Mouse (Mus musculus): ENCODE results near the gene Nes.

Nes gene

DNA sequence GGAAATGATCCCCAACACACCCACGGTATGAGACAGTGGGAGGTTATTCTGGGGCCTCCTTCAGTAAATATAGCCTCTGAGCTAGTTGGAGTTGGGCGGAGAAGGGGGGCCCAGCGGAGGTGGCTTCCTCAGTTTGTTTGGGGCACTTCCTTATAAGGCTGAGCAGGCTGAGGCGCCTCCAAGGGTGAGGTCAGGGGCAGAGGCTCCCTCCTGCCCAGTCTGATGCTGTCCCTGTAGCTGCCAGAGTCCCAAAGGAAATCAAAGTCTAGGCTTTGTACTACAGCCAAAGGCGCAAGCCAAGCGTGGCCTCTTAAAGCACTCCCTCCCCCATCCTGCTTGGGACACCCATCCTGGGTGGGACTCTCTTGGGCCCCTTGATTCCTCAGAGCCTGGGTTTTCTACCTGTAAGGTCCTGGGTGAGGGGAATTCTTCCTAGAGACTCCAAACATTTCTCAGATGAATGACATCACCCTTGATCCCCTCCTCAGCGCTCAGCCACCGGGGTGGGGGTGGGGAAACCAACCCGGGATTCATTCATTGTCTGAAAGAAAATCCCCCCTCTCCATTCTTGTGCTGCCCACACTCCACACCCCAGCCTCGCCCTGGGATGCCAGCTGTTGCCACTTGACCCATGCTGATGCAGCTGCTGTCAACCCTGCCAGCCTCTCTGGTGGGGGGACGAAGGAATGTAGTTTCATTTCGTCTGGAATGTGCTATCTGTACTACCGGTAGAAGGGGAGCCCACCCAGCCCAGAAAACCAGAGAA, 12.1 kb downstream of the Nes start:
- 38% methylated on average over 13 of the region's 13 CpGs for WGBS

DNA sequence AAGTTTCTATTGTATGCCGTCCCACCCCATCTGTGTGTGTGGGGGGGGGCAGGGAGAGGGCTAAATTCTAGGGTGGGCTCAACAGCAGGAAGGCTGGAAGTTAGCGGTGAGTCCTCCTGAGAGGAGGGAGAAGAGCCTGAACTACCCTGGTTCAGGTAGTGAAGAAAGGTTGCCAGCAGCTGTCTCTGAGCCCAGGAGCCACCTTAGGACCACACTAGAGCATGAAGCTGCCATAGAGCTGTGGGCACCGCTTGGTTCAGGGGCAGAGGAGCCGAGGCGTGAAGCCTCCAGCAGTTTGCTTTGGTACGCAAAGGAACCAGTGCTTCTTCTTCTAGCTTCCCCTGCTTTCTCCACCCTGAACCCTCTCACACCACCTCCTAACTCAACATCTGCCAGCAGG, 12.7 kb downstream of the Nes start:
- 75% methylated on average over 6 of the region's 6 CpGs for WGBS

DNA sequence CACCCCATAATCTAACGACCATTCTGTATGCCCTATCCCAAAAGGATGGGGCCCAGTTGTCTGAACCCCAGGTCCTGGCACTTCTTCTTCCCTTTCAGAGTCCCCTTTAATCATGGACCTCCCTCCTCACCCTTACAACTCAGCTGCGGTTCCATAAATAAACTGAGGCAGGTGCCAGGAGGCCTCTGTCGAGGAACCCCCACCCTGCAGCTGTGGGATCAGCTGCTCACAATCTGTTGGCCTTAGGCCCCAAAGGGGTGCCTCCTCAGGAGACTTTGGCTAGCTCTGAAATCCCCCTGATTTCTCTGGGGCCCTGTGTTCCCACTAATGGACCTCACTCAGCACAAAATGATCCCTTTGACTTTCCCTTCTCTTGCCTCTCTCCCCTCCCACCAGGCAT, 13.2 kb downstream of the Nes start:
- WGBS: 51% methylated on average over 3 of the region's 3 CpGs

DNA sequence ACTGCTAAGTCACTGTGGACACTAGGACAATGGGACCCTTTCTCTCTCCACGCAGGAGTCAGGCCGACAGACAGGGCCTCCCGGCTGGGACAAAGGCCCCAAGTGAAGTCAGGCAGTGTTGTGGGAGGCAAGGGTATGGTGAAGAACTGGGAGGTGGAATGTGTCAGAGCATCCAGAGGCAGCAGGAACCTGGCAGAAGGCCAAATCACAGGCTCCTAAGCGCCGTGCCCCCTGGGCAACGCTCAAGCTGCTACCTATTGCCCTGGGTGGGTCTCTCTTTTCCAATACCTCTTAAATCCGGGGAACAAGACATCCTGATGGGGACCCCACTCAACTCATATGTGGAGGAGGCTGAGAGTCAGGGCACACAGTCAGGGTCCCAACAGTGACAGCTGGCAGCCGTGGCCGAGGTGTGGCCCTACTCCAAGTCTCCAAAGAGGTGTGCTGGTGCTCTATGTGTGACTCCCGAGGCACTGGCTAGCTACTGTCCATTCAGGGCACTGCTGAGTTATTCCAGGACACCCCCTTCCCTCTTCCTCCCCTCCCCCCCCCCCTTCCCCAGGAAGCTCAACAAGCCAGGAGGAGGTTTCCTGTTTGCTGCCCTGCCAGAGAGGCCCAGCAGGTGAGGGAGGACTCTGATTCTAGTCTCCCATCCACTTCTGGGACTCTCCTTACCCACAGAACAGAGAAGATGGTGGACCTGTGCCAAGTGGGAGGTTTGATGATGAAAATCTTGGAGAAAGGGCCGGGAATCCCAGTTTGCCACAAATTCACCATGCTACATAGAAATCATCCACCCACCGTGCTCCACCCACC, 14.8 kb downstream of the Nes start:
- WGBS: 41% methylated on average over 12 of the region's 12 CpGs

DNA sequence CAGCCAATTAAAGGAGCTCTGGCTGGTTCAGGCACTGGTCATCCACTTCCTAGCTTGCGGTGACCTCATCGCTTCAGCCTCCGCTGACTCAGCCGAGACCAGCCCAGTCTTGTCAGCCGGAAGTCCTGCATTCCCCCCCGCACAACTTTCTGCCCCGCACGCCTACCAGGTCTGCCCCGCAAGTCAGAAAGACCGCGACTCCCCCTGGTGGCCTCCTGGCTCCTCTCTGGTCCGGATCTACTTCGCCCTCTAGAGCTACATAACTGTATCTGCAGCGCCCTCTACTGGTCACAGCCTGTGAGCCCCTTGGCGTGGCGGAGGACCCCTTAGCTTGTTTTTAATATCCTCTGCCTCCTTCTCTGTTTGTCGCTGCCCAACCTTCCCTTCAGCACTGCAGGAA, 16.0 kb downstream of the Nes start:
- WGBS: 2% methylated on average over 17 of the region's 17 CpGs

DNA sequence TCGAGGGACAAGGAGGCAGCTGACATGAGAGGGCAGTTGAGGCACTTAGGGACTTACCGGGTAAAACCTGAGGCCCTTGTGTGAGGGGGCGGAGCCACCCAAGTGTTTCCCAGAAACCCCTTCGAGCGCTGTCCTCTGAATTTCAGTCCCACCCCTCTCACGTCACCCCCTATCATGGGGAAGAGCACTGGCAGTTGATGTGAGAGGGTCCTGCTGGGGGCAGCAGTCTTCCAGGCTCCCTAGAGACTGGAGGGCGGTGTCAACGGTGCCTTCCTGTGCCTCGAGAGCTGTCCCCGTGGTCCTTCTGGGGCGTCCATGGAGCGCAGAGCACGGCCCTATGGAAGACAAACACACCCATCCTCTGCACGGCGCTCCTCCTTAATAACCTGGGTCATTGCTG, 16.8 kb downstream of the Nes start:
- 6% methylated on average over 15 of the region's 15 CpGs for WGBS

DNA sequence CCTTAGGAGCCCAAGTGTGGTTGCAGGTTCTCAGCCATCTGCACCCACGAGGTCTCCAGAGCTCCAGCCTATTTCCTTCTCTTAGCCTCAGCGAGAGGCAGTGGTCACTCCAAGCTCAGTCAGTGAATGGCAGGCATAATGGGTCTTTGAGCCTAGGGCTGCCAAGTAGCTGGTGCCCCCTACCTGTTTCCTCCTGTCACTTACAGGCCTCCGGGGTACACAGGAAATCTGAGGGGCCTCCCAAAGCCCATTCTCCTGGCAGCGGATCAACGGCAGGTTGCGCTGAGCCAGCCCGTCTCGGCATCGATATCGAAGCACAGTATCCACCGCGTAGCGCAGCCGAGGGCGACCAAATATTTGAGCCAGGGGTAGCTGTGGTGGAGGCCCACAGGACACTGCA, 17.2 kb downstream of the Nes start:
- WGBS: 20% methylated on average over 15 of the region's 15 CpGs

DNA sequence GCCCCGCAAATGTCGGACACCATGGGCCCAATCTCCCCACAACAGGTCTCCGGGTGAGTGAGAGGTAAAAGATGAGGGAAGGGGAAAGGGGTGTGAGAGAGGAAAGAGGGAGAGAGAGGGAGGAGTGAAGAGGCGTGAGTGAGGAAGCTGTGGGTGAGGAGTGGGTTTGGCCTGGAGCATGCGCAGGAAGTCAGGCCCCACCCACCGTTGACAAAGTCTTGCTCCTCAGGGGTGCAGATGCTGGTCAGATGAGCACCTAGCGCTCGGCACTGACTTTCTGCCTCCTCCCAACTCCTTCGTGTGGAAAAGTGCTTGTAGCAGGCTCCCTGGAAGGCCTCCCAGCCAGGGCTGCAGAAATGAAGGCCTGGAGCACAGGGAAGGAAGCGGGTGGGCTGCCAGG, 19.1 kb downstream of the Nes start:
- 51% methylated on average over 10 of the region's 10 CpGs for WGBS

DNA sequence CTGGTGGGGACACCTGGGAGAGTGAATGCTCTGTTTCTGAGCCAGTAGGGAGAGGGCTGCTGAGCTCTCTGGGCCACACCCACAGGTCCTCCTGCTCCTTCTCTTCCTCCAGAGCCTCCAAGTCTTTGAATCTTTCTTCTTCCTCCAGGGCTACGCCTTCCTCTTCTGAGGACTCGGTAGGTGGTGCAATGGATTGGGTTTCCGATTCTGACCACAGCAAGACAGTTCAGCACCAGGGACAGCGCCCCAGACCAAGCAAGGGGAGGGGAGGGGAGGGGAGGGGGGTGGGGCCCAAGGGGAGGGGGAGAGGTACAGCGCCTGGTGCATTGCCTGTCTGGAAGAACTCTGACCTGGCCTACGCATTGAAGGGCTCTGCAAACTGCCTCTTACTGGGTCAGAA, 22.6 kb downstream of the Nes start:
- WGBS: 42% methylated on average over 5 of the region's 6 CpGs

DNA sequence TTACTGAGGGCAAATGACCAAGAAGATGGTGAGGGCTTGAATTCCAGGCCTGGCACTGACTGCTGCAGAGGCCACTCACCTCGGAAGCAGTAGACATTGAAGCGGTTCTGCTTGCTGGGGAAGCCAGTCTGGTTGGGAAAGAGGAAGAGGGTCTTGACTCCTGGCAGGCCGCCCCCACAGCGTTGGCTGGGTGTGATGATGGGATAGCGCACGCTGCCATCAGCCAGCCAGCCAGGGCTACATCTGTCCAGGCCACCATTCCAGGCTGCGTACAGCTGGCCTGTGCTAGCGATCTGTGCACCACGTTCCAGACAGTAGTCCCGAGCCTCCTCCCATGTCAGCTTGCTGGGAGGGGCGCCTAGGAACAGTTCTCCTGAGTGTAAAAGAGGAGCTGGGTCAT, 24.5 kb downstream of the Nes start:
- WGBS: 49% methylated on average over 11 of the region's 11 CpGs

DNA sequence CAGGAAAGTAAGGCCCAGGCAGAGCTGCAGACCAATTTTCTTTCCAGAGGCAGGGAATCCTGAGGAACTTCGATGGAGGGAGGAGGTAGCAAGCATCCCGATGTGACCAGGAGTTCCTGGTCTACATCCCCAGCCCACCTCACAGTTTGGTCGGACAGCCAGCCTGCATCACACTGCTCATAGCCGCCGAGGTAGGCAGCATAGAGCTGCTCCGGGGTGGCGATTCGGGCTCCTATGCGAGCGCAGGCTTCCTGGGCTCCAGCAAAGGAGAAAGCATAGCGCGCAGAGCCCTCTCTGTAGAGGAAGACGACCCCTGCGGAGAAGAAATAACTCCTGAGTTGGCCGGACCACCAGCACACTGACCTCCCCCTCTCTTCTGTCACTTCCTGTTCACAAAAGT, 25.5 kb downstream of the Nes start:
- WGBS: 45% methylated on average over 15 of the region's 15 CpGs

DNA sequence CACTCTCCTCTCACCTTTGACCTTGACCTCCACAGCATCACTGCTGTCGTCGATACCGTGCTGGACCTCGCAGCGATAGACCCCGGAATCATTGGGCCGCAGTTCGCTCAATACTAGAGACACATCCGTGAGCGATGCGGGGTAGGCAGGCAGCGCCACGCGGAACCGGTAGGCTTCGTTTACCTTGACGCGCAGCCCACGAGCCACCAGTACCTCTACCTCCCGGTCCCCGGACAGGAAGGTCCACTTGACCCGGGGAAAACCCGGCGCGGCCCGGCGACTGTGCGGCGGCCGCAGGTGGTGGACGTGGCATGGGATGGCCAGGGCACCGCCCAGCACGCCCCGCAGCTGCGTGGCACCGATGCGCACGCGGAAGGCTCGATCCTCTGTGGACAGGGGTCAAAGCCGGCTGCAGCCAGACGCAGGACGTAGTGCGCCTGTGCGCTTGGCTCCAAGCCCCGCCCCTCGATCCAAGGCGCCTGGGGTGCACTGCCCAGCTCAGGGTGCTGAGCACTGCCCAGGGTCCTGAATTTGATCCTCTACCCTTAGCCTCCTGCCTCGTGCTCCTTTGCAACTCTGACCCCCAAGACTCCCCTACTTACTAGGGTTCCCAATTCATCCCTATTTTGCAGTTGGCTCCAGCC, 26.2 kb downstream of the Nes start:
- 5% methylated on average over 49 of the region's 49 CpGs for WGBS

DNA sequence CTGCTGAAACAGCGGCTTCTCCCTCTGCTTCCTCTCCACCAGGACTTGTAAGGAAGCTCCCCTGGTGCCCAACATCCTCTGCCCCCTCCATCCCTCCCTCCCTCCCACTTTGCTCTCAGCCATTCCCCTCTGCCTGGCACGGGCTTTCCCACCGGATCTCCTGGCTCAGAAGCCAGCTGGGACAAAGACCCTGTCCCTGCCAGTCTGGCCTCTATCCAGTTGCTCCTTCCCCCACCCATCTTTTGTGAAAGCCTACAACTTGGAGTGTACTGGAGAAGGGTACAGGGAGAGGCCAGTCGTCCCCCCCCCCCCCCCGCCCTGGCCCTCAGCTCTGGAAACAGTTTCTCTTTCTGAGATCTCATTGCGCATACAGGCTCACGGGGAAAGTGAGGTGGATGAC, 27.9 kb downstream of the Nes start:
- 6% methylated on average over 7 of the region's 7 CpGs for WGBS

DNA sequence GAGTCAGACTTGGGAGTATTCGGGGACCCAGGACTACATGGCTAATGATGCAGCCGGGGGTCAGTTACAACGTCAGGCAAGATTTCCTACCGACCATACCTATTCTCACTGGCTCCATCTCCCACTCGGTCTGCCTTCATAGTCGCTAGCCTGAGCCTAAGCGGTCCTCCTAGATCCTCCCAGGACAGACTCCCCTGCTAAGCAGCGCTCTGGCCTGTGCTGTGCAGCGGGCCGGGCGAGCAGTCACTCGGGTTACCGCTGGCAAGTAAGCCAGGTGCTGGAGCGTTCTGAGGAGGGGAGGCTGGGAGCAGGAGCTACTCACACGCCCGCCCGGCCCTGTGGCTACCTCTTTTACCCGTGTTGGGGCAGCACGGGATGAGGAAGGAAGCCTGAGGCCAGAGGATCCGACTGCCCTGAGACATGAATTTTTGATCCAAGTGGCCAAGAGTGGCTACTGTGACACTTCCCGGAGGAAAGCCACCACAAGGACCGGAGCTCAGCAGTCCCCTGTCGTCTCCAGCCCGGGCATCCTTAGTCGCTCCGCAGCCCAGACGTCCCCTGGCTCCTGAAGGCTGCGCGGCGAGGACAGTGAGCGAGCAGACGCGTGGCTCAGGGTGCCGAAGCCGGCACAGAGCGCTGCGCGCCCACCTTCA, 28.5 kb downstream of the Nes start:
- 2% methylated on average over 38 of the region's 38 CpGs for WGBS

DNA sequence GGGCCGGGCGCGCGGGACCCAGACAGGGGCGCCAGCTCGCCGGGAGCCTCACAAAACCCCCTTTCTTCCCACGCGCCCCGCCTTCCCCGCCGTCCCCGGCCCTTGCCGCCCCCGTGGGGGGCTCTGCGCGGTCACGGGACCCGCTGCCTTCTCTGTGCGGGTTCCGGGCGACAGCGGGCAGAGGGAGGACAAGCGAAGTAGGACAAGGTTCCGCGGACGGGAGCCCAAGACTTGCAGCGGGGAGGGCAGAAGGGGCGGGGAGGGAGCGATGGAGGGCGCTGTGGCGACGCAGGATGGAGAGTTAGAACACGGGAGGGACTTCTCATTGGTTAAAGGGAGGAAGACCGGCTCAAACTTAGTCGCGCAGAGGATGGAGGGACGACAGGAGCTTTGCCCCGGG, 29.3 kb downstream of the Nes start, which contains the start of gene Bcan:
TSS of gene Bcan (minus strand) at position 50 of the 400 bp plus-strand sequence.
- 1% methylated on average over 39 of the region's 39 CpGs for WGBS

DNA sequence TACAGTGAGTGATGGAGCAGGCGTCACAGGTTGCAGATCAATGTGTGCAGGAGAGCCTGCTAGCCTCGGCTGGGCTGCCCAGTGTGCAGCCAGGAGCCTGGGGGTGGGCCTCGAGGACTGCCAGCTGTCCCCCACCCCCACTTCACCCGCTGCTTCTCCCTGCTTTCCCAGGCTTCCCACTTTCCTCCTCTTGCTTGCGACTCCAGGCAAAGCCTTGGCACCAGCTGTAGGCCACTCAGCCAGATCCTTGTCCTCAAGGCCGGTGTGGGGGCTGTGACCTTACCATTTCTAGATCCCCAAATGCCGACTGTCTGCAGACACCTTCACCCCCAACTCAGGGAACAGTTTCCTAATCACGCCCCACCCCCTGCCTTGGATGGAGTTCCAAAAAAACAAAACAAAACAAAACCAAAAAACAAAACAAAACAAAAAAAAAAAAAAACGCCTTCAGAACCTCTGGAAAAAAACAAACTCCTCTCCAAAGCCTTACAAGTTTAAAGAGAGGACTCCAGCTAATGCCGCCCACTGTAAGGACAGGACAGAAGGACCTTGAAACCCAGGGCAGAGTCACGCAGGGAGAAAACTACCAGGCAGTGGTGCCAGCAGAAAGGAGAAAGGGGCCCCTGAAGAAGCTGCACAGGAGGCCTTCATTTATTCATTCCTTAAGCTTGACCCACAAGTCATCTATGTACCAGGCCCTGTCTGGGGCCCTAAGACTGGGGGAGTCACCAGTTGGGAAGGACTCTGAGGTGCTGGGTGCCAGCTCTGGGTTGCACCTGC, 30.1 kb downstream of the Nes start:
- 26% methylated on average over 11 of the region's 11 CpGs for WGBS

DNA sequence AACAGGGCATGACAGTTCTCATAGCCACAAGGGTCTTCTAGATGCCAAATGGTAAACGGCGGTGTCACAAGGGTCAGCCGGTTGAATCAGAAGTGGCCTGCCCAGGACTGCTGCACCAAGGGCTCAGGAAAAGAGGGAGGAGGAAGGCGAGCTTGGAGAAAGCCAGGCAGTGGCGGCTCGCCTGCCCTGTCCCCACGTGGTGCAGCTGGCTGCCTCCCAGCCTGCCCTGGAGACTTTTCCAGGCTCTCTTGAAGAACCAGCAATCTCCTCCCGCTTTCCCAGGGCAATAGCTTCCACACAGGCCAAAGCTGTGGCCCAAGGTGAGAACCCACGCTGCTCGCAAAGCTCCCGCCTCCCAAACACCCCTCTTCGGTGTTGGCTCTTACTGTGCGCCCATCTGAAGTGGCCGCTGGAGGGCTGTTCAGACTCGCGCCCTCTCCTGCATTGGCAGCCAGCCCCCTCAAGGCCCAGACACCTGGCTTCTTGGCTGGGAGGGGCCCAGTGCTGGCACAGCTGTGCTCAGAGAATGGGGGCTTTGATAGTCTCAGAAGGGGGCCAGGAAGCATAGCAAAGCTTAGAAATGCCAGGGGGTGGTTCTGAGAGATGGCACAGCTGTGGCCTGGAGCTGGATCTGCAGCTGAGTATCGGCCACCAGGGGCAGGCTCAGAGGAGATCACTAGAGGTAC, 31.6 kb downstream of the Nes start:
- 20% methylated on average over 17 of the region's 17 CpGs for WGBS

DNA sequence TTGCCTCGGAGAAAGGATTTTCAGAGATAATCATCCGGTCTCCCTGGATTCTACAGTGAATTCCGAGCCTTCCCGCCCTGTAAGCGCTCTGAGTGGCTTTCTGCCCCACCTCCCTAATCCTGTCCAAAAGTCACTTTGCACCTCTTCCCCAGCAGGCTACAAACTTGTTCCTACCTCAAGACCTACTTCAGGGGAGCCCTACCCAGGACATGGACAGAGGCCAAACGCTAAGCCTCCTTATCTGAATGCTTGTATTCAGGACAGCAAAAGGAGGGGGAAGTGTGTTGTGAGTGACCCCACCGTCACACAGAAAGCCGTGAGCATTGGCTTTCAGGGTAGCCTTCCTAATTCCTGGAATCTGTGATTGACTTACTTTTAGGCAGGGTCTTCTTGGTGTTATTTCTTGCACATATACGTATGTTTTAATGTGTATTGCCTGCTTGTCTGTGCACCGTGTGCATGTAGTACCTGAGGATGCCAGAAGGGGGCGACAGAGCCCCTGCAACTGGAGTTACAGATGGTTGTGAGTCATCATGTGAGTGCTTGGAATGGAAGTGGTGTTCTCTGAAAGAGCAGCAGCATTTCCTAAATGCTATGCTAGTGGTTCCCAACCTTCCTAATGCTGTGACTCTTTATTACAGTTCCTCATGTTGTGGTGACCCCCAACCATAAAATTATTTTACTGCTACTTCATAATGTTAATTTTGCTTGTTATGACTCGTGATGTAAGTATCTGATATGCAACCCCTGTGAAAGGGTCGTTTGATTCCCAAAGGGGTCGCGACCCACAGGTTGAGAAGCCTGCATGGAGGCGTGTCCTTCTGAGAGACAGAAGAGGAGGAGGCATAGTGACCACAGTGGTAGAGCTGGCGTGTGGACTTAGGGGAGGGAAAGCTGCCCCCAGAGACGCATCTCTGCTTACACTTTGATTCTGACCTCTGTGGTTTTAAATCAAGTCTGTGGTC, 35.2 kb downstream of the Nes start:
- 84% methylated on average over 18 of the region's 18 CpGs for WGBS

DNA sequence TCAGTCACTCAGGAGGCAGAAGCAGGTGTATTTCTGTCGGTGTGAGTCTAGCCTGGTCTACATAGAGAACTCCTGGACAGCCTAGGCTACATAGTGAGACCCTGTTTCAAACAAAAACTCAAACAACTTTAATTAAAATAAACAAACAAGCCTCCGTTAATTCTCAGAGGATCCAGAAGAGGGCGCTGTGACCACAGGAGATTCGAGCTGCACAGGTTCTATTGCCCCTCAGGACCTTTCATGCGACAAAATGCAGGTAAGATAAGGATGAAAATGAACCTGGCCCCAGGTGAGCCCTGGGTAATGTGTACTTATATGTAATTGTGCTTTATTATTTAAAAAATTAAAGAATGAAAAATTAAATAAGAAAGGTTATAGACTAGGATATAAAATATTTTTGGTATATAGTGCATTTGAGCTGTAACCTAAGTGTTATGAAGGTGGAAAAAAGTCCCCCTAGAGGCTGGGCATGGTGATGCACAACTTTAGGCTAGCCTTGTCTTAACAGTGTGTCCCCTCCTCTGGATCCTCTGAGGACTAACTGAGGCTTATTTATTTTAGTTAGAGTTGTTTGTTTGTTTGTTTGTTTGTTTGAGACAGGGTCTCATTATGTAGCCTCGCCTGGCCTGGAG, 39.9 kb downstream of the Nes start:
- 18% methylated on average over 6 of the region's 6 CpGs for WGBS
